Mouse (Mus musculus): Measurements from ENCODE around the gene Srebf2. TPM values are rescaled to one million over a fixed set of nuclear protein-coding genes. Genes with fewer than 3 reads are reported as not detected.
"Not testable (repeated sequence)": the region's sequence is repeated elsewhere in the genome, so short reads cannot be mapped to it uniquely, and the experiment has no call there.

Srebf2 gene
- polyA plus RNA-seq (2015; fragmentation: Nextera tagmentation; extraction: Ambion mirVana), result 134 and 144 TPM in 2 replicates

DNA sequence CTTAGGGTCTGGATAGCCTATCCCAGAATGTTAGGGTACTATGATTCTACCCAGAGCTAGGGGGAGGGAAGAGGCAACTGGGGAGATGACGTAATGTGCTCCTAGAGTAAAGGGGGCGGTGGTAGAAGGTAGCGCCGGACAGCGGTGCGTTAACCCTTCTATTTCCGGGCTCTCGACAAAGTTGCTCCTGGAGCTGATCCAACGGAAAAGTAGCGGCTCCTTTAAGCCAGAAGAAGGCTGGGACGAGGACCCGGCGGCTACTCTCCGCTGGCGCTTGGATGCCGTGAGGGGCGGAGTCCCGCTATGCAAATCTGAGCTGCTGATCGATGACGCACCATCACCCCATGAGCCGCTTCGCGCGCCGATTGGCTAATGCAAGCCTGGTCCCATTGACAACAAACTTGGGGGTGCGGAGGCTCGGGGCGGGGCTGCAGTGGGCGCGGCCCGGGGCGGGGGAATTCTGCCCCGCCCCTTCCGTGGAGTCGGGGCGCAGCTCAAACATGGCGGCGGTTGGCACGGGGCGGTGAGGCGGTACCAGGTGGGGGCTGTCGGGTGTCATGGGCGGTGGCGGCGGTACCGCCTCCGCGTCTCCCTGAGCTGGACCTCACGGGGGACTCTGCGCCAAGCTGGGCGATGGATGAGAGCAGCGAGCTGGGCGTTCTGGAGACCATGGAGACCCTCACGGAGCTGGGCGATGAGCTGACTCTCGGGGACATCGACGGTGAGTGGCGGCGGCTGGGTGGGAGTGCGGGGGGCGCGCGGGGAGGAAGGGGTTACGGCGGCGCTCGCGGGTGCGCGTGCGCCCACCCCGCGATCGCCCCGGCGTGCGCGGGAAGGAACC lies at the start of gene Srebf2:
Srebf2 (plus strand) TSS at position 412 of the 841 bp plus-strand sequence.
- under 1% methylated on average over 63 of the region's 79 CpGs for WGBS
- Histone ChIP-seq H3K27me3 (ENCODE audit: insufficient read depth, low read length) (no peaks in the 10 kb centered on the region), H3K4me2 (replicated peaks; ENCODE audit: low read depth, low read length) (peak within 1 kb of the TSS; percentile 81)

DNA sequence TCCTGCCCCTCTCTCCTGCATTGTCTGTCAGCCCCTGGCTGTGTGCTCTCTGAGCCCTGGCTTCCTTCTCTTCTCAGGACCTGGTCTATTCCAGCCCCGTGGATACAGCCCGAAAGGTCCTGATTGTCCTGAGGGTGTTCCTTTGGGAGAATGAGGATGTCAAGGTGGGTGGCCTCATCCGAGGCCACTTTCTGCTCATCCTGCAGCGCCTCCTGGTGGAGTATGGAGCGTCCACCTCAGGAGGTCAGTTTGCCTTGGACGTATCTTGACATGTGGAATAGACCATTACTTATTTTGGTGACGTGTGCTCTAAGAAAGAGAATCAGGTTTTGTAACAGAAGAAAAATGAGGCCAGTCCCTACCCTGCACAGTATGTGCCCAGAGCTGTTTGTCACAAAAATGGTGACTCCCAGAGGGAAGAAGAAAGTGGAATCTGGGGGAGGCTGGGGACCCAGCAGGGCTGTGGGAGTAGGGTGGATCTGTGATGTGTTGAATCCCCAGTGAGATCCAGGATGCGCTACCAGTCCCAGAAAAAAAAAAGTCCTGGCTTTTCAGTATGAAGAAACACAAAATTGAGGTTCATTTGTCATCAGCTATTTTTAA lies 39.9 kb upstream of the Srebf2 start:
- ATAC-seq (ENCODE audit: low FRiP score, low TSS enrichment), result no peak
- no peaks in the 10 kb centered on the region for H3K4me1 ChIP-seq (ENCODE audit: insufficient read depth, low read length)
- no peak overlapping the region for H3K9ac ChIP-seq (replicated peaks; ENCODE audit: low read length)
- H3K27me3 ChIP-seq (ENCODE audit: insufficient read depth, low read length), result no peaks in the 10 kb centered on the region
- no peak overlapping the region for H3K27ac ChIP-seq (ENCODE audit: low read length)
- H3K9me3 ChIP-seq (ENCODE audit: low read length), result no peaks in the 10 kb centered on the region
- 12% methylated on average over 8 of the region's 8 CpGs for WGBS
- no peak overlapping the region for H3K4me3 ChIP-seq (ENCODE audit: low read length)
- H3K36me3 ChIP-seq (ENCODE audit: insufficient read depth, low read length), result no peaks in the 10 kb centered on the region
- H3K4me2 ChIP-seq (replicated peaks; ENCODE audit: low read depth, low read length), result no peak overlapping the region

More for the DNA sequence above, at the start of gene Srebf2:
- peak within 1 kb of the TSS; percentile 95 for H3K27ac ChIP-seq (ENCODE audit: low read length)
- ATAC-seq (ENCODE audit: low FRiP score, low TSS enrichment), result peak; percentile 98
- no peaks in the 10 kb centered on the region for H3K9me3 ChIP-seq (ENCODE audit: low read length)
- H3K4me1 ChIP-seq (ENCODE audit: insufficient read depth, low read length), result peaks cover 29% of the 10 kb centered on the region
- H3K36me3 ChIP-seq (ENCODE audit: insufficient read depth, low read length), result no peaks in the 10 kb centered on the region
- H3K4me3 ChIP-seq (ENCODE audit: low read length), result peak within 1 kb of the TSS; percentile 80
- H3K9ac ChIP-seq (replicated peaks; ENCODE audit: low read length), result peak within 1 kb of the TSS; percentile 88

DNA sequence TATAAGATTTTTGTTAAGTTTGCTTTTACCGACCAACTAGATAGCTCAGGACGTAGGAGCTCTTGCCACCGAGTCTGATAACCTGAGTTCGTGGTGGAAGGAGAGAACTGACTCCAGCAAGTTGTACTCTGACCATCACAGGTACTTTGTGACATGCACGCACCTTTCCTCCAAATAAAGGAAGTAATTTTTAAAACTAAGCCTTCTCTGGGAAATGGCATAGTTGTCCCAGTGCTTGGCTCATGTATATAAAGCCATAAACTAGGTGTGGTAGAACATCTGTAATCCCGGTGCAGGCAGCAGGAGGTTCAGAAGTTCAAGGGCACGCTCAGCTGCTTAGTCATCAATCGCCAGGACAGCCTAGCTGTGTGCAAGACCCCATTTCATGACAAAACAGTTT lies 26.4 kb upstream of the Srebf2 start:
- H3K27ac ChIP-seq (ENCODE audit: low read length), result no peak overlapping the region
- 82% methylated on average over 8 of the region's 8 CpGs for WGBS
- no peaks in the 10 kb centered on the region for H3K36me3 ChIP-seq (ENCODE audit: insufficient read depth, low read length)
- no peaks in the 10 kb centered on the region for H3K9me3 ChIP-seq (ENCODE audit: low read length)
- ATAC-seq (ENCODE audit: low FRiP score, low TSS enrichment), result no peak
- no peak overlapping the region for H3K9ac ChIP-seq (replicated peaks; ENCODE audit: low read length)
- no peaks in the 10 kb centered on the region for H3K4me1 ChIP-seq (ENCODE audit: insufficient read depth, low read length)
- no peak overlapping the region for H3K4me3 ChIP-seq (ENCODE audit: low read length)
- H3K27me3 ChIP-seq (ENCODE audit: insufficient read depth, low read length), result no peaks in the 10 kb centered on the region
- no peak overlapping the region for H3K4me2 ChIP-seq (replicated peaks; ENCODE audit: low read depth, low read length)

DNA sequence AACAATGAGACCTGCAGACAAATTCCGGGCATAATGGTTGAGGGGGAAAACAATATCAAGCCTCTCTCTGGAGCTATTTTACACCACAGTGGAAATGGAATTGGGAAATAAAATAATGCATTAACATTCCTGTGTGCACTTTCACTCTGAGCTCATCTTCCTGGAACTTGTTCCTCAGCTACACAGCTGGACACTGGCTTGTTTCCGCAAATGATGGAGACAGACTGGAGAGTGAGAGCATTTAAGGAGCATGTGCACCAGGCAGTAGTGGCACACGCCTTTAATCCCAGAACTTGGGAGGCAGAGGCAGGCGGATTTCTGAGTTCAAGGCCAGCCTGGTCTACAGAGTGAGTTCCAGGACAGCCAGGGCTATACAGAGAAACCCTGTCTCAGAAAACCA lies 20.3 kb upstream of the Srebf2 start:
- WGBS, result 83% methylated on average over 4 of the region's 4 CpGs
- H3K27me3 ChIP-seq (ENCODE audit: insufficient read depth, low read length); ATAC-seq (ENCODE audit: low FRiP score, low TSS enrichment); H3K27ac ChIP-seq (ENCODE audit: low read length); H3K9me3 ChIP-seq (ENCODE audit: low read length); H3K9ac ChIP-seq (replicated peaks; ENCODE audit: low read length); H3K36me3 ChIP-seq (ENCODE audit: insufficient read depth, low read length); H3K4me2 ChIP-seq (replicated peaks; ENCODE audit: low read depth, low read length); H3K4me1 ChIP-seq (ENCODE audit: insufficient read depth, low read length); H3K4me3 ChIP-seq (ENCODE audit: low read length): not testable (repeated sequence)

DNA sequence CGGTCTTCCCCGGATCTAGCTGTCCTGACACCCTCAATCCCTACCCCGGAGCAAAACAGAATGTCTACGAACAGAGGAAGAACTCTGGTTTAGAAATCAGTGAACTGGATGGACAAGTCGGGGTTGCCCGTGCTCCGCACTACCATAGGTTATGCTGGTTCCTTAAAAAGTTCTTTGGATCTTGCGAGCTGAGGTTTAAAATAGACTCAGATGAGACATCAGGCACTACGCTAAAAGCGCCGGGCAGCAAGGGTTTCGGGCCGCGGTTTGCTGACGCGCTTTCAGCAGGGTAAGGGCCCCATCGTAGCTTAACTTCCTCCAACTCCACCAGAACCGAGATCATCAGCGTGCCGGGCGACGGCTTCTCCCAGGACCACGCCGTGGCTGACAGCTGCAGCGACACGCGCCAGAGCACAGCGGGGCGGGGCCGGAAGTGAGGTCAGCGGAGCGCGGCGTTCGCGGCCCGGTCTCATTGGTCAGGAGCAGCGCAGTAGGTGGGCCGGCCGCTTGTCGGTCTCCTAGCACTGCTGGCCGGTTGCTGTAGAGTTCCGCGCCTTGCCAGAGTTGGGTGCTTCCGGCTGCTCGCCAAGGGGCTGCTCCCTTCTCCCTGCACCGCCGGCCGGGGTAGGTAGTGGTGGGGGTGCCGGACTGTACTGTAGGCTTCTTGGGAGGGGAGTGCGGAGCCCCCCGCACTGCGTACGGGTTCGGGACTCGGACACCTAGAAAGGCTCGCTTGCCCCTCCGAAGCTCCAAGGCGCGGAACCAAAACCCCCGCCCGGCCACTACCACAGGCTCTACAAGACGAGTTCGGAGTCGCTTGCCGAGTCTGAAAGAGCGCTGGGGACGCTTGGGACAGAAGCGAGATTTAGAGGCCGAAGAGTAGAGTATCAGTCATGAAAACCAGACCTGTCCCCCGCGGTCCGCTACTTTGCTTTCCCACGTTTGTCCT lies 19.3 kb upstream of the Srebf2 start, which contains the start of gene Ccdc134:
Ccdc134 (plus strand) TSS at position 497 of the 949 bp plus-strand sequence.
- Histone ChIP-seq H3K4me1 (ENCODE audit: insufficient read depth, low read length) (peaks cover 8% of the 10 kb centered on the region), H3K9me3 (ENCODE audit: low read length) (no peaks in the 10 kb centered on the region), H3K27ac (ENCODE audit: low read length) (peak within 1 kb of the TSS; percentile 70), H3K4me3 (ENCODE audit: low read length) (peak within 1 kb of the TSS; percentile 85), H3K27me3 (ENCODE audit: insufficient read depth, low read length) (no peaks in the 10 kb centered on the region), H3K9ac (replicated peaks; ENCODE audit: low read length) (peak within 1 kb of the TSS; percentile 81), H3K4me2 (replicated peaks; ENCODE audit: low read depth, low read length) (peak within 1 kb of the TSS; percentile 94), H3K36me3 (ENCODE audit: insufficient read depth, low read length) (no peaks in the 10 kb centered on the region)
- ATAC-seq (ENCODE audit: low FRiP score, low TSS enrichment), result peak; percentile 99
- WGBS, result under 1% methylated on average over 74 of the region's 74 CpGs

DNA sequence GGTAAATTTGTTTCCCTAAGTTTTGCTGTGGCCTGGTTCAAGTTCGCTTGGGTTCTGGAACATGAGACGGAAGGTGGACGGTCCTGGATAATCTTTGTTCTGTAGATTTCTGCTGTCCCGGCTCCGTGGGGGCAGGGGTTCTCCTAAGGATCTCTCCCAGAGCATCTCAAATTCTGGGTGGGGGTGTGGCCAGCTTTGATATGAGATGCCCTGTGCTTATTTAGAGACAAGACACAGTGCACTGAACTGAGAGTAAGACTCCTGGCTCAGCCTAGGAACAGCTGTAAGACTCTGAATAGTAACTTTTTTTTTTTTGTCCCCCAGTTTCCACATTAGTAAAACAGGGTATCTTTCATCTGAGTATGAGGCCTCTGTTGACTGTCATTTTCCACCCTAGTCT lies 18.6 kb upstream of the Srebf2 start:
- Histone ChIP-seq H3K27me3 (ENCODE audit: insufficient read depth, low read length) (no peaks in the 10 kb centered on the region), H3K36me3 (ENCODE audit: insufficient read depth, low read length) (no peaks in the 10 kb centered on the region), H3K9ac (replicated peaks; ENCODE audit: low read length) (peak overlapping the region; percentile 81), H3K27ac (ENCODE audit: low read length) (peak overlapping the region; percentile 70), H3K4me3 (ENCODE audit: low read length) (peak overlapping the region; percentile 85), H3K4me1 (ENCODE audit: insufficient read depth, low read length) (peaks cover 8% of the 10 kb centered on the region), H3K4me2 (replicated peaks; ENCODE audit: low read depth, low read length) (peak overlapping the region; percentile 94), H3K9me3 (ENCODE audit: low read length) (no peaks in the 10 kb centered on the region)
- WGBS, result 1% methylated on average over 5 of the region's 5 CpGs
- peak; percentile 1; the same call in 1 of the 2 replicates for ATAC-seq (ENCODE audit: low FRiP score, low TSS enrichment)

DNA sequence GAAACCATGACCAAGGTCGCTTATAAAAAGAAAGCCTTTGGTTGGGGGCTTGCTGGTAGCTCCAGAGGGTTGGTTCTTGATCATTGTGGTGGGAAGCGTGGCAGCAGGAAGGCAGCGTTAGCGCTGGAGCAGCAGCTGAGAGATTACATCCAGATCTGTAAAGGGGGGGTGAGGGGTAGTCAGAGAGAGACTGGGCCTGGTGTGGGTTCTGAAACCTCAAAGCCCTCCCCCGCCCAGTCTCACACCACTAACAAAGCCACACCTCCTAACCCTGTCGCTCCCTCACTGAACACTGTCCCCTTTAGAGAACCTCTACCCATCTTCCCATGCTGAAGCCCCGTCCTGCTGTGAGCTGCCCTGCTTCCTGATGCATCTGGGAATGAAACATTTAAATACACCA lies 16.4 kb upstream of the Srebf2 start:
- 79% methylated on average over 7 of the region's 7 CpGs for WGBS
- no peak for ATAC-seq (ENCODE audit: low FRiP score, low TSS enrichment)
- no peaks in the 10 kb centered on the region for H3K9me3 ChIP-seq (ENCODE audit: low read length)
- H3K4me1 ChIP-seq (ENCODE audit: insufficient read depth, low read length), result peaks cover 8% of the 10 kb centered on the region
- no peak overlapping the region for H3K27ac ChIP-seq (ENCODE audit: low read length)
- no peaks in the 10 kb centered on the region for H3K27me3 ChIP-seq (ENCODE audit: insufficient read depth, low read length)
- no peak overlapping the region for H3K4me2 ChIP-seq (replicated peaks; ENCODE audit: low read depth, low read length)
- no peaks in the 10 kb centered on the region for H3K36me3 ChIP-seq (ENCODE audit: insufficient read depth, low read length)
- no peak overlapping the region for H3K9ac ChIP-seq (replicated peaks; ENCODE audit: low read length)
- no peak overlapping the region for H3K4me3 ChIP-seq (ENCODE audit: low read length)

DNA sequence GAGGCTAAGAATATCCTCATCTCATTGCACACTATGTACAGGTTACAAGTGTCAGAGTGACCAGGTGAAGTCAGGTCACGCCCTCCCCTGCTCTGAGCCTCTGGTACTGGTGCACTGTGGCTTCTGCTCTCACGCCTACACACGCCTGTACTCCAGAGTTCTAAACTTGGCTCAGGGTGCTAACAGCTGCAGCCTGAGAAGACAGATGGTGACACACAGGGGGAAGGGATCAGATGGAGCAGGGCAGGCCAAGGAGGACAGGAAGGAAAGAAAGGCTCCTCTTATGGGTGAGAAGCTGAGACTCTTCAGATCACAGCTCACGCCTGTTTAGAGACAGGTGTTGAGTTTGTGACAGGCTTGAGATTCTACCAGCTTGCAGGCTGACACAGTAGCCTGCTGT lies 11.6 kb upstream of the Srebf2 start:
- Histone ChIP-seq H3K4me1 (ENCODE audit: insufficient read depth, low read length) (no peaks in the 10 kb centered on the region), H3K27ac (ENCODE audit: low read length) (no peak overlapping the region), H3K36me3 (ENCODE audit: insufficient read depth, low read length) (no peaks in the 10 kb centered on the region), H3K27me3 (ENCODE audit: insufficient read depth, low read length) (no peaks in the 10 kb centered on the region), H3K4me3 (ENCODE audit: low read length) (no peak overlapping the region), H3K9ac (replicated peaks; ENCODE audit: low read length) (no peak overlapping the region), H3K4me2 (replicated peaks; ENCODE audit: low read depth, low read length) (no peak overlapping the region), H3K9me3 (ENCODE audit: low read length) (no peaks in the 10 kb centered on the region)
- WGBS, result 82% methylated on average over 4 of the region's 4 CpGs
- ATAC-seq (ENCODE audit: low FRiP score, low TSS enrichment), result no peak

DNA sequence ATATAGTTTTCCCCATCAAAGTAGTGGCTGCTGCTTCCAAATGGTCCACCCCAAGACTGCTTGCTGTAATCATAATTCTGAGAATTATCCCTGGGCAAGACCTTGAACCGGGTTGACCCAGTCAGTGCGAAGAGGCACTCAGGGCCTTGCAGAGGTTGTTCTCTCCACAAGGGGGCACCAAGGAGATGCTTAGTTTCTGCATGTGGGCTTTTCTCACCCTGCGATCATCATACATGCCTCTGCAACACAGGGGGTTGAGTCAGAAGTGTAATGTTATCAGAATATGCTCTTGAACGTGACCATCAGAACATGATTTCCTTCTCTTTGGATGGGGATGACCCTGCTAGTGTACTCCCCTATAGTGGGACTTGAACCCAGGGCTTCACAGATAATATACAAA lies 8.4 kb upstream of the Srebf2 start:
- WGBS, result 50% methylated on average over 4 of the region's 4 CpGs

More for the DNA sequence above, 8.4 kb upstream of the Srebf2 start:
- Histone ChIP-seq H3K4me1 (ENCODE audit: insufficient read depth, low read length) (no peaks in the 10 kb centered on the region), H3K9me3 (ENCODE audit: low read length) (no peaks in the 10 kb centered on the region), H3K36me3 (ENCODE audit: insufficient read depth, low read length) (peaks cover 7% of the 10 kb centered on the region), H3K4me3 (ENCODE audit: low read length) (no peak overlapping the region), H3K27ac (ENCODE audit: low read length) (no peak overlapping the region), H3K9ac (replicated peaks; ENCODE audit: low read length) (no peak overlapping the region), H3K4me2 (replicated peaks; ENCODE audit: low read depth, low read length) (no peak overlapping the region), H3K27me3 (ENCODE audit: insufficient read depth, low read length) (no peaks in the 10 kb centered on the region)
- ATAC-seq (ENCODE audit: low FRiP score, low TSS enrichment), result peak; percentile 46; the same call in 1 of the 2 replicates

All from kidney, embryonic 16.5 days (tissue).